Mouse (Mus musculus) embryonic fibroblast, embryonic 13.5 days (primary cell): Measurements from ENCODE around the gene Rae1.

Source experiments
- CTCF ChIP-seq: IDR thresholded peaks from 2 replicates; pipeline ENCODE4 v1.5.1; 2011; ENCODE audit warnings: mild to moderate bottlenecking, control low read depth, low read length, moderate library complexity, borderline replicate concordance; ENCODE audit not compliant: insufficient read depth
- POLR2A ChIP-seq: IDR thresholded peaks from 2 replicates; pipeline ENCODE4 v1.6.1; 2011; ENCODE audit warnings: low read depth, mild to moderate bottlenecking, control low read depth, low read length, moderate library complexity

GRCm38 (mm10) chr2:173023371-173023851 is 23.5 kb downstream of the Rae1 start:
- TF ChIP-seq CTCF, result no peak
- TF ChIP-seq POLR2A, result no peak
